Mouse (Mus musculus) hindbrain, postnatal 0 days (tissue): ENCODE results near the gene Clec4b2. TPM values are rescaled to one million over a fixed set of nuclear protein-coding genes. Genes with fewer than 3 reads are reported as not detected.
"Not testable (repeated sequence)": the region's sequence is repeated elsewhere in the genome, so short reads cannot be mapped to it uniquely, and the experiment has no call there.

Source experiments
- ATAC-seq: fragments of 200-750 bp; cut with Nextera tagmentation; 2 replicates; pipeline ENCODE4 v1.8.0; 2017; ENCODE audit warnings: mild to moderate bottlenecking, moderate TSS enrichment, moderate library complexity
- DNase-seq: peaks from one replicate; pipeline ENCODE4 v3.0.0-alpha.2; 2015; ENCODE audit warnings: low spot score
- H3K27ac ChIP-seq: fragments of 300-500 bp; sonication (generic); 2 replicates; pipeline ENCODE4 v1.5.1; 2014; ENCODE audit warnings: mild to moderate bottlenecking
- H3K27me3 ChIP-seq: fragments of 300-500 bp; sonication (generic); 2 replicates; pipeline ENCODE4 v1.6.1; 2014; ENCODE audit warnings: low read length, mixed read lengths; ENCODE audit not compliant: insufficient read depth
- H3K36me3 ChIP-seq: fragments of 300-500 bp; sonication (generic); 2 replicates; pipeline ENCODE4 v1.6.1; 2014; ENCODE audit warnings: low read length, mixed read lengths; ENCODE audit not compliant: insufficient read depth
- H3K4me1 ChIP-seq: fragments of 300-500 bp; sonication (generic); 2 replicates; pipeline ENCODE4 v1.6.1; 2014; ENCODE audit warnings: antibody characterized with exemption, low read length, mixed read lengths; ENCODE audit not compliant: insufficient read depth
- H3K4me2 ChIP-seq: fragments of 300-500 bp; sonication (generic); 2 replicates; pipeline ENCODE4 v1.6.1; 2014; ENCODE audit warnings: low read depth, mild to moderate bottlenecking, low read length, moderate library complexity, mixed read lengths
- H3K4me3 ChIP-seq: fragments of 300-500 bp; sonication (generic); 2 replicates; pipeline ENCODE4 v1.5.1; 2014; ENCODE audit warnings: low read length
- H3K9ac ChIP-seq: fragments of 300-500 bp; sonication (generic); replicated peaks from 2 replicates; pipeline ENCODE4 v1.6.1; 2014; ENCODE audit warnings: mild to moderate bottlenecking, low read length, moderate library complexity, mixed read lengths
- H3K9me3 ChIP-seq: fragments of 300-500 bp; sonication (generic); 2 replicates; pipeline ENCODE4 v1.6.1; 2016; ENCODE audit warnings: low read length, mixed read lengths
- CTCF ChIP-seq: IDR thresholded peaks from 2 replicates; pipeline ENCODE4 v1.5.1; 2016; ENCODE audit warnings: antibody characterized with exemption, control low read depth, low read depth
- WGBS: fragments of 180-500 bp; shearing (Covaris S2); extraction: QIAGEN DNeasy Blood & Tissue Kit; methylation state at CpG from one replicate; pipeline ENCODE4 v1.1.7; 2014; 5-methylcytosine and 5-hydroxymethylcytosine counted together
- polyA plus RNA-seq: library from polyadenylated mRNA; unstranded; fragments of >200 nt; fragmentation: Nextera tagmentation; extraction: Ambion mirVana; gene quantifications from 2 replicates; pipeline ENCODE4 v1.2.1, GENCODE M21; 2015
- total RNA-seq: library from RNA; depleted of rRNA; stranded (reverse); fragments of >200 nt; gene quantifications from 2 replicates; pipeline ENCODE4 v1.2.3, GENCODE M21; 2014; rRNA removed

Clec4b2 gene
- total RNA-seq (not detected in 2 replicates), polyA plus RNA-seq (not detected in 2 replicates)

DNA sequence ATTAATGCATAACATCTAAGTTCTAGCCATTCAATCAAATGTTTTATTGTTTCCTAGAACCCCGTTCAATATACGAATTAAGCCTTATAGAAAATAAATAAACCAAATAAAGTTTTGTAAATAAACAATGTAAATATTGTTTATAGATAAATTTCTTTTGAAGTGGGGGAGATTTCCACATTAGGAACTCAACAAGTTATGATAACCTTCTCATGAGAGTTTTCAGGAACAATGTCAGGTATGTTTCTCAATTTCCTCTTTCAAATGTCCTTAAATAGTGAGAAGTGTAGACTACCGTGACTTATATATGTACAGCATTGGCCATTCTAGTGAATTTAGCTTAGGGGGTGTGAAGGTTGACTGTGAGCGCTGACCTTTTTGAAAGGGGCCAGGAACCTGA is at the start of gene Clec4b2:
Gene Clec4b2 (plus strand): TSS at position 301 of the 400 bp plus-strand sequence.
- no peak for TF ChIP-seq CTCF
- H3K36me3 ChIP-seq, result no peaks in the 10 kb centered on the region
- no peak for ATAC-seq
- H3K9ac ChIP-seq, result no peak within 1 kb of the TSS
- H3K27ac ChIP-seq, result no peak within 1 kb of the TSS
- H3K9me3 ChIP-seq, result no peaks in the 10 kb centered on the region
- no peak within 1 kb of the TSS for H3K4me3 ChIP-seq
- H3K4me1 ChIP-seq, result no peaks in the 10 kb centered on the region
- peak; percentile 0 for DNase-seq
- H3K4me2 ChIP-seq, result no peak within 1 kb of the TSS
- no peaks in the 10 kb centered on the region for H3K27me3 ChIP-seq
- 92% methylated on average over 4 of the region's 4 CpGs for WGBS

DNA sequence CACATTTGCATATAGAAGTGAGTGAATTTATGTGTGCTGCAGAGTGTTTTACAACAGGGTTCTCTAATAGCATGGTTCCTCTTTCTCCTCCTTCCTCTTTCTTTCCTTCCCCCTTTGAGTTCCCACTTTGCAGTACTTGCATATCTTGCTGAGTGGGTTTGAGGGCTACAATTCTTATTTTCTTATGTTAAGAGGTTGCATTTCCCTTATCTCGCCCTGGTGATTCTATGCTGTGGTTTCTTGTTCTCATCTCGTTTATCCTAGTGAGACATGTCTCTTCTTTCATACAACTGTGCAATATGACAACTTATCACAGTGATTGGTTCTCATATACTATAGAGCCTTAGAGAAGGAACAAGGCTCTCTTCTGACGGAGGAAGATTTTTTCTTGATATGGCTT is 49.5 kb upstream of the Clec4b2 start:
- DNase-seq, result no peak
- no peak overlapping the region for H3K27ac ChIP-seq
- no peak for TF ChIP-seq CTCF
- WGBS, result 79% methylated on average over 3 of the region's 3 CpGs
- no peaks in the 10 kb centered on the region for H3K27me3 ChIP-seq
- H3K9me3 ChIP-seq, result no peaks in the 10 kb centered on the region
- H3K4me3 ChIP-seq, result no peak overlapping the region
- no peak overlapping the region for H3K9ac ChIP-seq
- no peaks in the 10 kb centered on the region for H3K36me3 ChIP-seq
- no peak for ATAC-seq
- H3K4me2 ChIP-seq, result no peak overlapping the region
- no peaks in the 10 kb centered on the region for H3K4me1 ChIP-seq

DNA sequence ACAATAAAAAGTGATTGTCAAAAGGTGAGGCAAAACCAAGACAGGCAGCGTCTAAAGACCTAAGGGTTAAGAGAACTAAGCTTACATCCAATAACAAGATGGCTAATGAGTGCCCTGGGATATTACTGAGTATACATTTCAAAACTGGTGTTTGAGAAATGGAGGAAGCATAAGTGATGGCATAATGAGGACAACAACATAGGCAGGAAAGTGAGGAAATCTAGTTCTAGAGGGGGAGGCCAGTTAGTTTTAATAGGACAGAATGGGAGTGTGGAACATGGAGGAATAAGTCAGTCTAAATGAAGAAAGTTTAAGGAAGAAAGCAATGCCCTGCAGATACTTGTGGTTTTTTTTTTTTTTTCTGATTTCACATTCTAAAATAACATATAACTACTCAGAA is 45.5 kb upstream of the Clec4b2 start:
- WGBS, result 59% methylated on average over 1 of the region's 1 CpGs
- no peak for TF ChIP-seq CTCF
- Histone ChIP-seq H3K27me3 (no peaks in the 10 kb centered on the region), H3K9ac (no peak overlapping the region), H3K9me3 (no peaks in the 10 kb centered on the region), H3K36me3 (no peaks in the 10 kb centered on the region), H3K4me2 (no peak overlapping the region), H3K27ac (no peak overlapping the region), H3K4me1 (no peaks in the 10 kb centered on the region), H3K4me3 (no peak overlapping the region)
- DNase-seq, result no peak
- no peak for ATAC-seq

DNA sequence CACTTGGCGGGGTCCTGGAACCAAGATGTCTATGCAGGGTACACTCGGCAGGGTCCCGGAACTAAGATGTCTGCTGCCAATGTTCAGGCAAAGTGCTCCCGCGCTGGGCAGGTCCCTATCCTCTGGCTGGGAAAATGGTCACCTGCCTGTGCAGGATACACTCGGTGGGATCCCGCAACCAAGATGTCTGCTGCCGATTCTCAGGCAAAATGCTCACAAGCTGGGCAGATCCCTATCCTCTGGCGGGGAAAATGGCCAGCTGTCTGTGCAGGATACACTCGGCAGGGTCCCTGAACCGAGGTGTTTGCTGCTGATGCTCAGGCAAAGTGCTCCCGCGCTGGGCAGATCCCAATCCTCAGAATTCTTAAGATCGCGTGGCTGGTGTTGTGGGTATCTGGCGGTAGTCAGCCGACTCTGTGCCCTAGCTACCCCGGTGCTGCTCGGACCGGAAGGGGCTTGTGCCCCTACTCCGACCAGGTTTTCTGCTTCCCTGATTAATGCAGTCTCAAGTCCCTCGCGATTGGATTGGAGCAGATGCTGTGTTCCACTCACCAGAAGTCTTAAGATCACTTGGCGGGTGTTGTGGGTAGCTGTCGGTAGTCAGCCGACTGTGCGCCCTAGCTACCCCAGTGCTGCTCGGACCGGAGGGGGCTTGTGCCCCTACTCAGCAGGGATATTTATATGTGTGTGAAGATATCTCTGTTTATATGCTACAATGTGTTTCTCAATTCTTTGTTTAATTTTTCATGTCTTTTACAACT is 34.7 kb upstream of the Clec4b2 start:
- not testable (repeated sequence) for ATAC-seq

GRCm38 (mm10) chr6:123170106-123170505 is 2.6 kb upstream of the Clec4b2 start:
- DNase-seq, result no peak
- no peaks in the 10 kb centered on the region for H3K27me3 ChIP-seq
- TF ChIP-seq CTCF, result no peak
- H3K4me2 ChIP-seq, result no peak overlapping the region
- H3K9ac ChIP-seq, result no peak overlapping the region
- H3K9me3 ChIP-seq, result no peaks in the 10 kb centered on the region
- H3K4me3 ChIP-seq, result no peak overlapping the region
- no peaks in the 10 kb centered on the region for H3K36me3 ChIP-seq
- H3K27ac ChIP-seq, result no peak overlapping the region
- no peak for ATAC-seq
- 64% methylated on average over 1 of the region's 1 CpGs for WGBS
- no peaks in the 10 kb centered on the region for H3K4me1 ChIP-seq

More for the DNA sequence above, 34.7 kb upstream of the Clec4b2 start:
- not testable (repeated sequence) for DNase-seq, H3K9ac ChIP-seq, H3K27me3 ChIP-seq, H3K4me2 ChIP-seq, H3K4me1 ChIP-seq, H3K4me3 ChIP-seq, H3K36me3 ChIP-seq, H3K9me3 ChIP-seq, H3K27ac ChIP-seq
- 73% methylated on average over 29 of the region's 29 CpGs for WGBS

DNA sequence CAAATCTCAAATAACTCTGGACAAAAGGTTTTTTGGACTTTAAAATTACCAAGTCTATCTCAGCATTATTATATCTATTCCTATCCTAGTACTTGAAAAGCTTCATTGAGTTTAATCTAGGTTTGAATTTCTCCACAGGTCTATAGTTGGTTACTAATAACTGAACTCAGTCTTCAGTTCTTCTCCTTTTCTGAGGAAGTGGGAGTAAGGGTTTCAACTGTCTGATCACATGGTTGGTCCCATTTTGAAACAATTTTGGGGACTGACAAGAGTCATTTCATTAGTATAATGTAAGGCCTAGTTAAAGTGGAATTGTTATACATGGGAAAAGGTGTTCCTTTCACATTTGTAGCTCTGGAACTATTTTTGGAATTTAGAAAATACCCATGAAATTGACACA is 1.7 kb upstream of the Clec4b2 start:
- Histone ChIP-seq H3K27ac (no peak overlapping the region), H3K9ac (no peak overlapping the region), H3K4me1 (no peaks in the 10 kb centered on the region), H3K36me3 (no peaks in the 10 kb centered on the region), H3K4me2 (no peak overlapping the region), H3K4me3 (no peak overlapping the region), H3K9me3 (no peaks in the 10 kb centered on the region), H3K27me3 (no peaks in the 10 kb centered on the region)
- no peak for TF ChIP-seq CTCF
- DNase-seq, result no peak
- no peak for ATAC-seq

DNA sequence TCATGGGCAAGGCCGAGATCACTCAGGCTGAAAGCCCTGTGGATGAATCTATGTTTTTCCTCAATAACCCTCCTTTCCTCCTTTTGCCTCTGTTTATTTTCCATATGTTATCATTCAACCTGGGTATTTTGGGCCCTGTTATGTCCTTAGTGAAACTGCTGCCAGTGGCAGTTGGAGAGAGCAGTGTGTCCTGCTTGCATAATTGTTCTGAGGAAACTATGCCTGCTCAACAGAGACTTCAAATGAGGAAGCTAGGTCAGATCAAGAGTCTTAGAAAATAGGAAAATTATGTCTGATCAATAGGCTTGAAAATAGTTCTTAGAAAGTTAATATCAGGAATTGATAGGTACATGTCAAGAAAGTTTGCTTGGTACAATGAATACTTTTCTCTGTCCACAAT is 2.9 kb downstream of the Clec4b2 start:
- DNase-seq, result no peak
- Histone ChIP-seq H3K4me2 (no peak overlapping the region), H3K4me3 (no peak overlapping the region), H3K9ac (no peak overlapping the region), H3K27ac (no peak overlapping the region), H3K9me3 (no peaks in the 10 kb centered on the region), H3K4me1 (no peaks in the 10 kb centered on the region), H3K27me3 (no peaks in the 10 kb centered on the region), H3K36me3 (no peaks in the 10 kb centered on the region)
- 80% methylated on average over 1 of the region's 1 CpGs for WGBS
- TF ChIP-seq CTCF, result no peak
- no peak for ATAC-seq

- not testable (repeated sequence) for H3K9me3 ChIP-seq, DNase-seq, H3K4me1 ChIP-seq, H3K27me3 ChIP-seq, H3K36me3 ChIP-seq, H3K9ac ChIP-seq, H3K4me2 ChIP-seq, H3K27ac ChIP-seq, ATAC-seq, H3K4me3 ChIP-seq
- WGBS, result 82% methylated on average over 2 of the region's 2 CpGs
These were observed 12.2 kb downstream of the Clec4b2 start for GRCm38 (mm10) chr6:123184862-123185261.
